Mouse (Mus musculus) intestine, embryonic 15.5 days (tissue): ENCODE results near the gene Slc18a3. TPM values are rescaled to one million over a fixed set of nuclear protein-coding genes. Genes with fewer than 3 reads are reported as not detected.

Experiments used
- ATAC-seq: fragments of 200-750 bp; cut with Nextera tagmentation; 2 replicates; pipeline ENCODE4 v1.8.0; 2017; ENCODE audit warnings: moderate TSS enrichment, moderate library complexity
- H3K27ac ChIP-seq: fragments of 300-500 bp; sonication (generic); 2 replicates; pipeline ENCODE4 v1.5.1; 2015; ENCODE audit warnings: mild to moderate bottlenecking, inconsistent platforms
- H3K27me3 ChIP-seq: fragments of 300-500 bp; sonication (generic); replicated peaks from 2 replicates; pipeline ENCODE4 v1.6.1; 2015; ENCODE audit warnings: inconsistent platforms
- H3K36me3 ChIP-seq: fragments of 300-500 bp; sonication (generic); 2 replicates; pipeline ENCODE4 v1.6.1; 2015; ENCODE audit warnings: inconsistent platforms
- H3K4me1 ChIP-seq: fragments of 300-500 bp; sonication (generic); replicated peaks from 2 replicates; pipeline ENCODE4 v1.6.1; 2015; ENCODE audit warnings: inconsistent platforms
- H3K4me2 ChIP-seq: fragments of 300-500 bp; sonication (generic); replicated peaks from 2 replicates; pipeline ENCODE4 v1.6.1; 2015; ENCODE audit warnings: mild to moderate bottlenecking, inconsistent platforms
- H3K4me3 ChIP-seq: fragments of 300-500 bp; sonication (generic); replicated peaks from 2 replicates; pipeline ENCODE4 v1.5.1; 2015; ENCODE audit warnings: inconsistent platforms
- H3K9ac ChIP-seq: fragments of 300-500 bp; sonication (generic); 2 replicates; pipeline ENCODE4 v1.6.1; 2015; ENCODE audit warnings: inconsistent platforms
- H3K9me3 ChIP-seq: fragments of 300-500 bp; sonication (generic); 2 replicates; pipeline ENCODE4 v1.6.1; 2016; ENCODE audit warnings: inconsistent platforms
- WGBS: fragments of 180-500 bp; shearing (Covaris S2); methylation state at CpG from one replicate; pipeline ENCODE4 v1.1.7; 2015; 5-methylcytosine and 5-hydroxymethylcytosine counted together
- polyA plus RNA-seq: library from polyadenylated mRNA; unstranded; fragments of >200 nt; fragmentation: Nextera tagmentation; extraction: Ambion mirVana; gene quantifications from 2 replicates; pipeline ENCODE4 v1.2.1, GENCODE M21; 2015

Gene Slc18a3
- polyA plus RNA-seq, 1 experiment from 2014 or later = 8.4 TPM

GRCm38 (mm10) chr14:32496115-32496850 lies 31.6 kb upstream of the Slc18a3 start:
- Histone ChIP-seq H3K36me3 (no peaks in the 10 kb centered on the region), H3K27ac (no peak overlapping the region), H3K4me3 (no peak overlapping the region), H3K9me3 (no peaks in the 10 kb centered on the region), H3K9ac (no peak overlapping the region), H3K4me2 (no peak overlapping the region), H3K4me1 (no peaks in the 10 kb centered on the region), H3K27me3 (peaks cover 4% of the 10 kb centered on the region)
- 64% methylated on average over 8 of the region's 8 CpGs for WGBS
- ATAC-seq = no peak

- ATAC-seq = peak; percentile 65
- peaks cover 4% of the 10 kb centered on the region for H3K27me3 ChIP-seq
- H3K36me3 ChIP-seq = no peaks in the 10 kb centered on the region
- H3K4me2 ChIP-seq = peak overlapping the region; percentile 49
- H3K27ac ChIP-seq = no peak overlapping the region
- no peaks in the 10 kb centered on the region for H3K4me1 ChIP-seq
- no peak overlapping the region for H3K9ac ChIP-seq
- H3K9me3 ChIP-seq = no peaks in the 10 kb centered on the region
- peak overlapping the region; percentile 9; the same call in 1 of the 2 replicates for H3K4me3 ChIP-seq
- 13% methylated on average over 13 of the region's 13 CpGs for WGBS
These were observed 27.9 kb upstream of the Slc18a3 start for GRCm38 (mm10) chr14:32492521-32492920.

GRCm38 (mm10) chr14:32482061-32482460 lies 17.4 kb upstream of the Slc18a3 start:
- Histone ChIP-seq H3K4me2 (no peak overlapping the region), H3K9ac (no peak overlapping the region), H3K4me1 (no peaks in the 10 kb centered on the region), H3K9me3 (no peaks in the 10 kb centered on the region), H3K27me3 (no peaks in the 10 kb centered on the region; the same call in 1 of the 2 replicates), H3K36me3 (no peaks in the 10 kb centered on the region), H3K4me3 (no peak overlapping the region), H3K27ac (no peak overlapping the region)
- WGBS = 10% methylated on average over 3 of the region's 3 CpGs
- no peak for ATAC-seq

DNA sequence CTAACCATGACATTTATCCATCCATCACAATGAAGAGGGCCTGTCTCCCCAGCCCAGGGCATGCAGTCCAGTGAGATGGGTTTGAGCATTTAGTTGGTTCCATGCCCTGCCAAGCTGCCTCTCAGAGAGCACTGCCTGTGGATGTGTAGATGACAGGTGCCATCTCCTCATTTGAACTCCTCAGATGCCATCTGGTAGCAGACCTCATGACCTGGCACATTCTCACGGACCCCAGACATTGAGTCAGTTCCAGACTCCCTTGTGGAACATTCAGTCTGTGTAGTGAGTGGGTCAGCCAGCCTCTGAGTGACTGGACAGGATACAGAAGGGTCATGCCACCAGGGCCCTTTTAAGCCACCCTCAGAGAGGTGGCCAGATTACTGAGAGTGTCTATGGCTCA lies 12.9 kb upstream of the Slc18a3 start:
- WGBS = 49% methylated on average over 1 of the region's 1 CpGs
- no peaks in the 10 kb centered on the region for H3K27me3 ChIP-seq
- H3K36me3 ChIP-seq = no peaks in the 10 kb centered on the region
- no peak overlapping the region for H3K9ac ChIP-seq
- no peak overlapping the region for H3K4me3 ChIP-seq
- ATAC-seq = no peak
- no peaks in the 10 kb centered on the region for H3K4me1 ChIP-seq
- no peak overlapping the region for H3K27ac ChIP-seq
- H3K4me2 ChIP-seq = no peak overlapping the region
- no peaks in the 10 kb centered on the region for H3K9me3 ChIP-seq

GRCm38 (mm10) chr14:32476559-32476958 lies 11.9 kb upstream of the Slc18a3 start:
- Histone ChIP-seq H3K27ac (no peak overlapping the region), H3K27me3 (no peaks in the 10 kb centered on the region), H3K9me3 (no peaks in the 10 kb centered on the region), H3K4me3 (no peak overlapping the region), H3K9ac (no peak overlapping the region), H3K4me1 (no peaks in the 10 kb centered on the region), H3K4me2 (no peak overlapping the region), H3K36me3 (no peaks in the 10 kb centered on the region)
- 75% methylated on average over 6 of the region's 6 CpGs for WGBS
- ATAC-seq = no peak

- H3K4me1 ChIP-seq = no peaks in the 10 kb centered on the region
- H3K9ac ChIP-seq = no peak overlapping the region
- no peaks in the 10 kb centered on the region for H3K9me3 ChIP-seq
- no peak overlapping the region for H3K4me3 ChIP-seq
- no peak overlapping the region for H3K4me2 ChIP-seq
- no peaks in the 10 kb centered on the region for H3K36me3 ChIP-seq
- no peaks in the 10 kb centered on the region for H3K27me3 ChIP-seq
- WGBS = 15% methylated on average over 4 of the region's 4 CpGs
- no peak overlapping the region for H3K27ac ChIP-seq
- ATAC-seq = no peak
These were observed 8.3 kb upstream of the Slc18a3 start for GRCm38 (mm10) chr14:32472996-32473395.

DNA sequence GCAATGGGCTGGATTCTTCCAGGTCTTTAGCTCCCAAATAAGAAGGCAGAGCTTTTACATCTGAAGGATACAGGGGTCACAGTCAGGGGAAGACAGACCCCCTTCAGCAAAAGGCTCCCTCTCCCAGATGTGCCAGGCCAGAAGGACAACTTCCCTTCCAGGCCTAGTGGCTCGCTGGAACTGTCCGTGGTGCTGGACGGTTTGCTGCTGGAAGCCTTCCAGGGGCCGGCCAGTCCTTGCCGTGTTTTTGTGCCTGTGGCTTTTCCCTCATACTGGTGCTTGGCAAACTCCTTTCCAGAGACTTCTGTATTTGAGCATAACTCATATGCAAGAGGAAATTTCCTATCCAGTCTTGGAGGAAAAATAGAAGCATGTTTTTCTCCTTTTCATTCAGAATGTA lies 3.0 kb upstream of the Slc18a3 start:
- Histone ChIP-seq H3K4me2 (no peak overlapping the region), H3K27me3 (peaks cover 51% of the 10 kb centered on the region), H3K27ac (no peak overlapping the region), H3K9me3 (no peaks in the 10 kb centered on the region), H3K4me3 (no peak overlapping the region), H3K9ac (no peak overlapping the region), H3K4me1 (peaks cover 18% of the 10 kb centered on the region), H3K36me3 (no peaks in the 10 kb centered on the region)
- ATAC-seq = no peak
- WGBS = 6% methylated on average over 5 of the region's 5 CpGs

GRCm38 (mm10) chr14:32465889-32466288 lies 1.2 kb upstream of the Slc18a3 start, which contains the start of gene Chat:
Chat (minus strand) TSS chr14:32465989.
- Histone ChIP-seq H3K27me3 (peaks cover 68% of the 10 kb centered on the region), H3K36me3 (no peaks in the 10 kb centered on the region), H3K4me2 (peak within 1 kb of the TSS; percentile 71), H3K27ac (no peak within 1 kb of the TSS), H3K9ac (no peak within 1 kb of the TSS), H3K4me1 (peaks cover 18% of the 10 kb centered on the region), H3K4me3 (peak within 1 kb of the TSS; percentile 35), H3K9me3 (no peaks in the 10 kb centered on the region)
- ATAC-seq = no peak
- WGBS = 19% methylated on average over 13 of the region's 13 CpGs

DNA sequence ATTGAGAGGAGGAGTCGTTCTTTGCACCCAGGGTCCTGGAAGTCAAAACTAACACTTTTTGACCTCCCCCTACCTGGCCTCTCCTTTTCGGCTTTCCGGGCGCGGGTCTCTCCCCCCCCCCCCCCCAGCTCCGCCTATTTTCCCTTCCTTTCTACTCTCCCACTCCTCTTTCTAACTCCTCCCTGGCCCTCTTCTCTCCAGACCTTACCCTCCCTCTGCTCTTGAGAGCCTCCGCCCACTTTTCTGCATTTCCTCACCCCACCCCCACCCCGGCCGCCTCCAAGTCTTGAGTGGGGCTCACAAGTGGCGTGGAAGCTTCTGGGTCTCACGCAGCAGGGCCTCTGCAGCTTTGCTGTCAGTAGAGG lies 838 bp upstream of the Slc18a3 start:
- Histone ChIP-seq H3K27me3 (peaks cover 72% of the 10 kb centered on the region), H3K36me3 (no peaks in the 10 kb centered on the region), H3K4me3 (no peak overlapping the region), H3K27ac (no peak overlapping the region), H3K9me3 (no peaks in the 10 kb centered on the region), H3K4me2 (peak overlapping the region; percentile 71), H3K9ac (no peak overlapping the region), H3K4me1 (peaks cover 18% of the 10 kb centered on the region)
- ATAC-seq = no peak
- under 1% methylated on average over 8 of the region's 11 CpGs for WGBS

- Histone ChIP-seq H3K27ac (no peak overlapping the region), H3K4me2 (peak overlapping the region; percentile 71), H3K36me3 (no peaks in the 10 kb centered on the region), H3K4me3 (peak overlapping the region; percentile 35; the same call in 1 of the 2 replicates), H3K9ac (no peak overlapping the region), H3K27me3 (peaks cover 89% of the 10 kb centered on the region), H3K9me3 (no peaks in the 10 kb centered on the region), H3K4me1 (peaks cover 18% of the 10 kb centered on the region)
- 3% methylated on average over 74 of the region's 74 CpGs for WGBS
- no peak for ATAC-seq
These were observed 1.2 kb downstream of the Slc18a3 start for GRCm38 (mm10) chr14:32463211-32464040.

DNA sequence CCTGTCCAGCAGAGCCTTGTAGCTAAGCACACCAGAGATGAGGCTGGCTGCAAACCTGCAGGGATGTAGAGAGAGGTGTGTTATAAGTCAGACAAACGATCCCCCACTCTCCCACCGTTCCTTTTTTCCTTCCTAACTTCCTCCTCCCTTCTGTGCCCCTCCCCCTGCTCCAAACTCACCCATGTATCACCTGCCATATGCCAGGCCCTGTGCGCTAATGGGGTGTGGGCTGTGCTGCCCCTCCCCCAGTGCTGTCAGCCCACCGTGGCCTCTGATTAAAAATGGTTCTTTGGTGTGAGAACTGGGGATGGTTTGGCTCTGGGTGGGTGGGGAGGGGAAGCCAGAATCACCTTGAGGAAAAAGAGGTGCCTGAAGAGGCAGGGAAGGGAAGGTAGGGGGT lies 12.1 kb downstream of the Slc18a3 start:
- Histone ChIP-seq H3K4me2 (no peak overlapping the region), H3K4me1 (no peaks in the 10 kb centered on the region), H3K27ac (no peak overlapping the region), H3K4me3 (no peak overlapping the region), H3K36me3 (no peaks in the 10 kb centered on the region), H3K9ac (no peak overlapping the region), H3K27me3 (peaks cover 15% of the 10 kb centered on the region; the same call in 1 of the 2 replicates), H3K9me3 (no peaks in the 10 kb centered on the region)
- WGBS = 8% methylated on average over 4 of the region's 4 CpGs
- no peak for ATAC-seq

DNA sequence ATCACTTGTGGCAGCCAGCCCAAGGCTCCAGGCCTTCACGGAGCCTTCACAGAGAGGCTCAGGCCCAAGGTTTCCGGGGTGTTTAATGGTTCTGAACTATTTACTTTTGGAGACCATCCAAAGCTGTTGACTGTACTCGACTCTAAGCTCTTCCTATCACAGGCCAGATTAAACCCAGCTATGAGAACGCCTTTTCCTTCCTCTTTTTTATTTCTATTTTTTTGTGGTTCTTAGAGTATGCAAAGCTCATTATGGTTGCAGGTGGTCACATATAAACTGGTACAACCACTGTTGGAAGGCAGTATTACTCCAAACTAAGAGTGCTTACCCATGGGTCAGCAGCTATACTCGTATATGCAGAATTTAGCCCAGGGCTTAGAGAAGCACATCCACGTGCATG lies 17.7 kb downstream of the Slc18a3 start:
- Histone ChIP-seq H3K9ac (no peak overlapping the region), H3K9me3 (no peaks in the 10 kb centered on the region), H3K27ac (no peak overlapping the region), H3K4me1 (no peaks in the 10 kb centered on the region), H3K4me2 (no peak overlapping the region), H3K27me3 (no peaks in the 10 kb centered on the region), H3K4me3 (no peak overlapping the region), H3K36me3 (no peaks in the 10 kb centered on the region)
- ATAC-seq = no peak
- WGBS = 73% methylated on average over 6 of the region's 6 CpGs
